Mouse (Mus musculus) lung, adult 2 months (tissue): ENCODE data around the gene Stox2. TPM values are rescaled to one million over a fixed set of nuclear protein-coding genes. Genes with fewer than 3 reads are reported as not detected.
"Not testable (repeated sequence)": the region's sequence is repeated elsewhere in the genome, so short reads cannot be mapped to it uniquely, and the experiment has no call there.

Source experiments
- DNase-seq: peaks from one replicate; pipeline ENCODE4 v3.0.0; 2022
- H3K4me1 ChIP-seq: fragments of 200-500 bp; 2 replicates; pipeline ENCODE4 v1.6.1; 2011; ENCODE audit warnings: low read length; ENCODE audit not compliant: control insufficient read depth, insufficient read depth
- H3K4me3 ChIP-seq: fragments of 200-500 bp; replicated peaks from 2 replicates; pipeline ENCODE3; 2011; ENCODE audit warnings: low read depth, mild to moderate bottlenecking, control low read depth, low read length; ENCODE audit errors: extremely low read depth
- CTCF ChIP-seq: fragments of 200-500 bp; IDR thresholded peaks from 2 replicates; pipeline ENCODE4 v1.5.1; 2011; ENCODE audit warnings: mild to moderate bottlenecking, low read length, control low read depth; ENCODE audit not compliant: insufficient read depth
- POLR2A ChIP-seq: fragments of 200-500 bp; IDR thresholded peaks from 2 replicates; pipeline ENCODE4 v1.6.1; 2011; ENCODE audit warnings: low read depth, mild to moderate bottlenecking, control low read depth, low read length, borderline replicate concordance; ENCODE audit errors: extremely low read depth
- WGBS: fragments of 180-500 bp; shearing (Covaris S2); methylation state at CpG from one replicate; pipeline ENCODE4 v1.1.7; 2018; 5-methylcytosine and 5-hydroxymethylcytosine counted together
- polyA plus RNA-seq: library from polyadenylated mRNA; depleted of rRNA; stranded (reverse); fragments of >200 nt; gene quantifications from 2 replicates; pipeline ENCODE4 v1.2.3, GENCODE M21; 2012; rRNA removed

The Stox2 gene
- polyA plus RNA-seq = 2.5 and 3.8 TPM in 2 replicates

GRCm38 (mm10) chr8:47446312-47447046, at the start of gene Stox2:
TSS of gene Stox2 (minus strand) at chr8:47446362.
- Histone ChIP-seq H3K4me1 (no peaks in the 10 kb centered on the region), H3K4me3 (no peak within 1 kb of the TSS)
- TF ChIP-seq POLR2A (no peak), CTCF (no peak)
- 76% methylated on average over 19 of the region's 19 CpGs for WGBS
- DNase-seq = no peak

DNA sequence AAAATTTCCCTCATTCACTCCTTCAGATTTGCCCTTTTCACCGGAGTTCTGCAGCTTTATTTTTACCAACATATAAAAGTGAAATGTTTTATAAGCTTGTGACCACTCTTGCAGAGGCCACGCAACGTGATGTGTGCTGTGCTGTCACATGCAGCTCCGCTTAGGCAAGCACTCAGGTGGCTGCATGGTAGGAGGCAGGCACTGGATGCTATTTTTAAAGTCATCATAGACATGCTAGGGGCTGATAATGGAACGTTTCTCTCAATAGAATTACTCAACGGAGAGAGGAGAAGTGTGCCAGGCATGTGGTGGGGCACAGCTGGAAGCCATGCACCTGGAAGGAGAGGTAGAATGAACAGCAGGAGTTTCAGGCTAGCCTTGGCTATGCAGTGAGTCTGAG, 49.3 kb upstream of the Stox2 start:
- 81% methylated on average over 6 of the region's 6 CpGs for WGBS
- no peak for DNase-seq
- TF ChIP-seq CTCF (no peak), POLR2A (no peak)
- Histone ChIP-seq H3K4me3 (no peak overlapping the region), H3K4me1 (no peaks in the 10 kb centered on the region)

DNA sequence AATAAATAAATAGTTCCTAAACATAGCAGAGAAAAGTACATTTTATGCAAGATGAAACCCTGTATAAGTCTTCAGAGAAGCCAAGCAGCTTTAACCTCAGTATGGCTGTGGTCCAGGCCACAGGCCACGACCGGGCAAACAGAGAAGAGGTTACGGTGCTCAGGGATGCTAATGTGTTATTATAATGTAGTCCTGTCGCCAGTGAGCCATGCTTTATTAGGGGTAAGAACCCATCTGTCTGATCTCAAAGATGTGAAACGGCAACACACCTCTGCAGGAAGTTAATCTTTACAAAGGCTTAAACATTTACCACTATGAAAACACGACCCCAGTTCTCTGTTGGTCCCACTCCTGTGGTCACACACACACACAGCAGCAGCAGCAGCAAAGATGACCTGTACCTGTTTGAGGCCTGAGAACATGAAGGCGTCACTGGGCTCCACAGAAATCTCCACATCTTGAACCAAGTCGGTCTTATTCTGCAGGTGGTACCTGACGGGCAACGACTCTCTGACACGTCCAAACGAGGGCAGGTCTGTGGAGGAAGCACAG, 48.5 kb upstream of the Stox2 start:
- no peak for DNase-seq
- no peak for TF ChIP-seq CTCF
- TF ChIP-seq POLR2A = no peak
- no peak overlapping the region for H3K4me3 ChIP-seq
- 67% methylated on average over 12 of the region's 12 CpGs for WGBS
- no peaks in the 10 kb centered on the region for H3K4me1 ChIP-seq

DNA sequence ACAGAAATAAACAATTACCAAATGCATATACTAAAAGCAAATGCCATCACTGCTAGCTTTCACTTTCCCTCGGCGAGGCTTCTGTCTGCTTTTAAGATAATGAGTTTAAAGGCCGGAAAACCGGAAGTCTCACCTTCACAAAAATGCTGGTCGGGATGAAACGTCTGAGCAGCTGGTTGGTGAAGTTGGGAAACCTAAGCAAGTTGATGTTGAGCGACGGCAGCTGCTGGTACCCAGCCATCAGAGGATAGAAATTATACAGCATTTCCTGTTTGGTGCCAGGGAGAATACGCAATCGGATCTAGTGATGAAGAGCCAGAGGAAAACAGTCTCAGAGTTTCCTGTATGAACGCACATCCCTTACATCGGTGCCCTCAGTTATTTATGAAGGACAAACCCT, 46.9 kb upstream of the Stox2 start:
- TF ChIP-seq CTCF (no peak), POLR2A (no peak)
- no peak for DNase-seq
- Histone ChIP-seq H3K4me1 (no peaks in the 10 kb centered on the region), H3K4me3 (no peak overlapping the region)
- 56% methylated on average over 12 of the region's 12 CpGs for WGBS

DNA sequence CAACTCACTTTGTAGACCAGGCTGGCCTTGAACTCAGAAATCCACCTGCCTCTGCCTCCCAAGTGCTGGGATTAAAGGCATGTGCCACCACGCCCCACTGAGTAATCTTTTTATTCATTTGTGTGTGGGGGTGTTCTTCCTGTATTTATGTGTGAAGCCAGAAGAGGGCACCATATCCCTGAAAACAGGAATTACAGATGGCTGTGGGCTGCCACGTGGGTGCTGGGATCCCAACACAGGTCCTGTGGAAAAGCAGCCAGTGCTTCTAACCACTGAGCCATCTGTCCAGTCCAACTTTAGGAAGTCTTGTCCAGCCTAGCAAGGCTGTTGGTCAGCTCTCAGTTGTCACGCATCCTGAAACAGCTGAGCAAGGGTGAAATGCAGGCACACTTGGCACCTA, 41.1 kb upstream of the Stox2 start:
- Histone ChIP-seq H3K4me3 (no peak overlapping the region), H3K4me1 (no peaks in the 10 kb centered on the region)
- TF ChIP-seq CTCF = no peak
- TF ChIP-seq POLR2A = no peak
- no peak for DNase-seq
- 88% methylated on average over 3 of the region's 3 CpGs for WGBS

GRCm38 (mm10) chr8:47482354-47483071, 36.4 kb upstream of the Stox2 start:
- no peak for DNase-seq
- Histone ChIP-seq H3K4me1 (no peaks in the 10 kb centered on the region), H3K4me3 (no peak overlapping the region)
- WGBS = 68% methylated on average over 12 of the region's 12 CpGs
- TF ChIP-seq POLR2A = no peak

GRCm38 (mm10) chr8:47480039-47480438, 33.9 kb upstream of the Stox2 start:
- no peak for TF ChIP-seq POLR2A
- no peak for TF ChIP-seq CTCF
- DNase-seq = no peak
- 82% methylated on average over 7 of the region's 7 CpGs for WGBS
- H3K4me1 ChIP-seq = no peaks in the 10 kb centered on the region
- no peak overlapping the region for H3K4me3 ChIP-seq

- DNase-seq = no peak
Measured at GRCm38 (mm10) chr8:47461650-47462049, 15.5 kb upstream of the Stox2 start.

GRCm38 (mm10) chr8:47459216-47459749, 13.1 kb upstream of the Stox2 start:
- DNase-seq = no peak
- TF ChIP-seq POLR2A = no peak
- TF ChIP-seq CTCF = no peak
- WGBS = 34% methylated on average over 6 of the region's 6 CpGs
- H3K4me3 ChIP-seq = no peak overlapping the region
- no peaks in the 10 kb centered on the region; the same call in none of the 2 replicates for H3K4me1 ChIP-seq

More at GRCm38 (mm10) chr8:47461650-47462049, 15.5 kb upstream of the Stox2 start:
- H3K4me3 ChIP-seq = no peak overlapping the region
- no peaks in the 10 kb centered on the region; the same call in none of the 2 replicates for H3K4me1 ChIP-seq
- 40% methylated on average over 10 of the region's 10 CpGs for WGBS
- no peak for TF ChIP-seq POLR2A
- no peak for TF ChIP-seq CTCF

GRCm38 (mm10) chr8:47458591-47458990, 12.4 kb upstream of the Stox2 start:
- TF ChIP-seq CTCF (no peak), POLR2A (no peak)
- Histone ChIP-seq H3K4me3 (no peak overlapping the region), H3K4me1 (no peaks in the 10 kb centered on the region; the same call in none of the 2 replicates)
- WGBS = 87% methylated on average over 10 of the region's 10 CpGs
- no peak for DNase-seq

GRCm38 (mm10) chr8:47449211-47449610, 3.0 kb upstream of the Stox2 start:
- 99% methylated on average over 2 of the region's 2 CpGs for WGBS

More at GRCm38 (mm10) chr8:47449211-47449610, 3.0 kb upstream of the Stox2 start:
- DNase-seq, H3K4me1 ChIP-seq, H3K4me3 ChIP-seq: not testable (repeated sequence)
